Mouse (Mus musculus): Measurements from ENCODE around the gene Pik3ap1. TPM values are rescaled to one million over a fixed set of nuclear protein-coding genes. Genes with fewer than 3 reads are reported as not detected.
A peak's percentile ranks its signal among the peaks of the same experiment; 100 is the strongest.

Pik3ap1 gene
- total RNA-seq, 2 experiments from 2014 or later: 23.5 to 26.5 TPM

DNA sequence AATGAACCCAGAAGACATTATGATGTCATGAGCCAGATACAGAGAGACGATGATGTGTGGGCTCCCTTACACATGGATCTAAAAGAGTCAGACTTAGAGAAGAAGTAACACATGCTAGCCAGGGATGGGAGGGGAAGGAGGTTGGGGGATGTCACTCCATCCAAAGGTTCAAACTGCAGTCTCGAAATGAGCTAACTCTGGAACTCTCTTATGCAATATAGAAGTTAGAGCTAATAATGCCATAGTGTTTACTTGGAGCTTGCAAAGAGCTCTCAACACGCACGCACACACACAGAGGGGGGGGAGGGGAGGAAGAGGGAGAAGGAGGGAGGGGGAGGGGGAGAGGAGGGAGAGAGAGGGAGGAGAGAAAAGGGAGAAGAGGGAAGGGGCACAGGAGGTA, 13.5 kb downstream of the Pik3ap1 start:
- 0 out of 2 replicates have a peak, but pooled peaks have one; percentile 10 for ATAC-seq (replicated peaks; ENCODE audit: poor library complexity)

DNA sequence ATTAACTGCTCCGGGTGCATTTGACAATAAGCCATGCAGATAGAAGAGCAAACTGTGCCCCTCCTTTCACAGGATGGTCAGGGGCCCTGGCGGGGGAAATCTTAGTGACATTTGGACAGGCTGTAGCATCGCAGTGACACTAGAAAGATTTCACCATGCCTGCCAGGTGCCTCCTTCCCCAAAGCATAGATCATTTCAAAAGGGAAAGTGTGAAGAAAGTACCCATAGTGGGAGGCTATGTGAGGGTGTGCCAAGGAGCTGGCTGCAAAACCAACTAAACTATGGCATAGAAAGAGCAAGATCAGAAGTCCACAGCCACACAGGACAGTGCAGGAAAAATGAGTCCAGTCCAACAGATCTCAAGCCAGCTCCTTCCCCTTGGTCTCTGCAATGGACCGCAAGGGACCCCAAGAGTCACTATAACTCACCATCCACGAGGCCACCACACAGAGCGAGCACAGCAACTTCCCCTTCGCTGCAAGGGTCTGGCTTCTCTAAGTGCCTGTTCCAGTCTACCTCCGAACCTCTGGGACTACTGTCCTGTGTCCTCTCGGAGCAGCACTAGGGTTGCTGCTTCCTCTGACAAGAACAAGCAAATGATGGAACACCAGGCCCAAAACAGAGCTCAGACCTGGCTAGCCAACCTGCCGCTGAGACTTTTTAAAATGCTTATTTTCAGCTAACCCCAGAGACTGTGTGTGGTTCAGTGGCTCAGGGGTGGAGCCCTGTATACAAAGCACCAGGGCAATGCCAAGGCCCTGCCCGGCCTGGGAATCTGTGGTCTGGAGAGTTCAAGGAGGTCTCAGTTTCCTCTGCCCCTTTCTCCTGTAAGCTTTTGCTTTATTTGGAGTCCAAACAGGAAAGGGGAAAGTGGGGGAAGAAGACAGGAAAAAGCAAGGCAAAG, 15.1 kb downstream of the Pik3ap1 start:
- ATAC-seq (replicated peaks; ENCODE audit: poor library complexity): peak; percentile 76

DNA sequence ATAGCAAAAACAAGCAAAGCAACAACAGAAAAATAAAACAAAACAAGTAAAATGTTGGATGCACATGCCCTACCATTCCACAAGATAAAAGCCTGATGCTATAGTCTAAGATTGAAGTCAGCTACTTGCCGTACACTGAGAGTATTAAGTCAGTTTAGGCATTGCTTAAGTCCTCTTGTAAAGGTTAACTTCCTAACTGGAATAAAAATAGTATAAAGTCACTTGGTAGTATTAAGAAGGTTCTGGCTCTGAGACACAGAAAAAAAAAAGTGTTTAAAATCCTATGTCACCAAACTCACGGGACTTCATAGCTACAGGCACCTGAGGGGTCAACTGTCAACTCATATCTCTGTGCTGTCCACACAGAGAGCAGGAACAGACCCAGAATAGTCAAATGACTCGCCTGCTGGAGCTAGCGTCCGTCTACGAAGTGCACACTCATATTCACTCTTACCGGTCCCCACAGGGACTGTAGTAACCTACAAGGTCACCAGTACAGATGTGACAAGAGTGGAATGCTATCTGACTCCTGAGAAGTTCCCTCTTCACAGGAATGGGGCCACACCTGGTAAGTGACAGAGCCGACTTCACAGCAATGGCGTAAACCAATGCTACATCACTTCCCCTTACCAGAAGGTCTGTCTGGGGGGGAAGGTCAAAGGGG, 17.9 kb downstream of the Pik3ap1 start:
- peak; percentile 40 for ATAC-seq (replicated peaks; ENCODE audit: poor library complexity)

- ATAC-seq (replicated peaks; ENCODE audit: poor library complexity): no peak
These were observed 18.6 kb downstream of the Pik3ap1 start for GRCm38 (mm10) chr19:41366192-41366853.

GRCm38 (mm10) chr19:41365570-41365969, 19.3 kb downstream of the Pik3ap1 start:
- no peak for ATAC-seq (replicated peaks; ENCODE audit: poor library complexity)

GRCm38 (mm10) chr19:41364509-41364908, 20.4 kb downstream of the Pik3ap1 start:
- ATAC-seq (replicated peaks; ENCODE audit: poor library complexity): no peak

DNA sequence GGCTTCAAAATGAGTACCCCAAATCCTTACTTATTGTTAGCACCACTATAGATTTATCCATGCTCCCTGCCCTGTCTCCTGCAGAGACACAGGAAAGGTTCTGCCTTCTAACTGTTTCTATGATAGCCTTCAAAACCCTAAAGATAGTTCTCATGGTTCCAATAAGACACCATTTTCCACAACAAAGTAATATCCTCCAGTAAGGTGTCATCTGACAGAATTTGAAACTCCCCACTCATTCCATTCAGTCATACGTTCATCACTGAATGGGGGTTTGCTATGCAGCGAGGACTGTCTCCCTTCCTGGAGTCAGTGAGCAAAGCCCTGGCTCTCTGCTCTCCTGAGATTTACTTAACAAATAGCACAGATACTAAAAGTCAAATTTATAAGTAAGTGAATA, 21.9 kb downstream of the Pik3ap1 start:
- no peak for ATAC-seq (replicated peaks; ENCODE audit: poor library complexity)

GRCm38 (mm10) chr19:41360459-41360858, 24.4 kb downstream of the Pik3ap1 start:
- ATAC-seq (replicated peaks; ENCODE audit: poor library complexity): peak; percentile 58

- ATAC-seq (replicated peaks; ENCODE audit: poor library complexity): peak; percentile 83
These were observed 30.5 kb downstream of the Pik3ap1 start for GRCm38 (mm10) chr19:41354287-41354951.

- no peak for ATAC-seq (replicated peaks; ENCODE audit: poor library complexity)
These were observed 35.3 kb downstream of the Pik3ap1 start for GRCm38 (mm10) chr19:41349624-41350023.

- no peak for ATAC-seq (replicated peaks; ENCODE audit: poor library complexity)
These were observed 36.7 kb downstream of the Pik3ap1 start for GRCm38 (mm10) chr19:41348161-41348560.

- no peak for ATAC-seq (replicated peaks; ENCODE audit: poor library complexity)
These were observed 37.6 kb downstream of the Pik3ap1 start for GRCm38 (mm10) chr19:41347326-41347725.

- no peak for ATAC-seq (replicated peaks; ENCODE audit: poor library complexity)
These were observed 38.6 kb downstream of the Pik3ap1 start for GRCm38 (mm10) chr19:41346099-41346850.

DNA sequence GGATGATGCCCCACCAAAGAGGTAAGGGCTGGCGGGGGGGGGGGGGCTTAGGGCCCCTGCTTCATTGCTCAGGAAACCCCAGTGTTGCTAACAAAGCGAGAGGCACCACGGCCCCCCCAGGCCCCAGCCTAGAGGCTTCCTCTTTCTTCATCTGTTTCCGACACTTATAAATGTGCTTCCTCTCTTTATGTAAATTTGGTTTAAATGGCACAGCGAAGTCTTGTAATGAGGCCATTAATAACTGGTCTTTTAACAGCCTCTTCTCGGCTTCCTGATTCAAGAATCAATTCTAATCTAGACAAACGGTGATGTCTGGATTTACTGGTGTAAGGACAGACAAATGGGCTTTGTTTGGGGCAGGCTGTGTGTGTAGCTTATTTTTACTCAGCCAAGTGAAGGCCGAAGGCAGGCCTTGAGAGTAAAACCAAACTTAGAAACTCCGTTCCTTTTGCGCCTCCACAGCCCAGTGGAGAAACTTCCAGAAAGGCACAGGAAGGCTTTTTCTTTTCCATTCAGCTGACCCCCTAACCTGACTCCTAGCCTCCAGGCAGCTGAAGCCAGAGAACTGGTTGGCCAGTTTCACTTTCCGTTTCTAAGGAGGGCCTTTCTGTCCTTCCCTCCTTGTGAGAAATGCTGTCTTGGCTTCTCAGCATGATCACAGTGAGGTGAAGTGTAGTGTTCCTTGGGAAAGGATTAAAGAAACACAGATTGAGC, 39.7 kb downstream of the Pik3ap1 start:
- ATAC-seq (replicated peaks; ENCODE audit: poor library complexity): peak; percentile 82

DNA sequence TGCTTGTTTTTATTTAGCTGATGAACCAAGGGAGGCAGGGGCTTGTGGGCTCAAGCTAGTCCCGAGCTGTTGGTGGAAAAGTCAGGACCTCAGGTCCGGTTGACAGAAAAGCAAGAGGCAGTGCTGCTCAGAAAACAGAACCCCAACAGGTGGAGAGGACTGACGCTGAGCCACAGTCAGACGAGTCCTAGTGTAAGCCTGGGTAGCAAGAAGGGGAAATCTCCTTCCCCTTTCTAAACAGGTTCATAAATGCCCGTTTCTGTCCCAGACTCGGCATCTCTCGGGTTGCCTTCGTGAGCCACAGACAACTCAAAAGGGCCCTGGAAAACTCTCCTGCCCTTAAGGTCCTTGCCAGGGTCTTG, 40.3 kb downstream of the Pik3ap1 start:
- ATAC-seq (replicated peaks; ENCODE audit: poor library complexity): peak; percentile 44

- no peak for ATAC-seq (replicated peaks; ENCODE audit: poor library complexity)
These were observed 42.3 kb downstream of the Pik3ap1 start for GRCm38 (mm10) chr19:41342592-41343090.

DNA sequence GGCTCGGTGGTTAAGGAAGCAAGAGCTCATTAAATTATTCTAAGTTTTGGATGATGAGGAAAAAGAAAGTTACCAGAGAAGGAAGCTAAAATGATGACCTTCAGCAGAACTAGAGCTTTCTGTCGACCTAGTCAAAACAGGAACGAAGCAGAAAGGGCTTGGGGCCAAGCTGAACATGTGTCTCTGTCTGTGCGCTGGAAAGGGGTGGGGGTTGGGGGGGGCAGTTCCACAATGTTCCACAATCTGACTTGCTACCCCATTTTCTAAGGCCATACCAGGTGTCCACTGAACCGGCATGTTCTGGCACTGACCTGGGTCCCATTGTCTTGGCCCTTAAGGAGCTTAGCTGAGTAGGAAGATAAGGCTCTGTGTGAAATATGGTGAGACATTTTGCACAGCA, 43.2 kb downstream of the Pik3ap1 start:
- ATAC-seq (replicated peaks; ENCODE audit: poor library complexity): no peak

DNA sequence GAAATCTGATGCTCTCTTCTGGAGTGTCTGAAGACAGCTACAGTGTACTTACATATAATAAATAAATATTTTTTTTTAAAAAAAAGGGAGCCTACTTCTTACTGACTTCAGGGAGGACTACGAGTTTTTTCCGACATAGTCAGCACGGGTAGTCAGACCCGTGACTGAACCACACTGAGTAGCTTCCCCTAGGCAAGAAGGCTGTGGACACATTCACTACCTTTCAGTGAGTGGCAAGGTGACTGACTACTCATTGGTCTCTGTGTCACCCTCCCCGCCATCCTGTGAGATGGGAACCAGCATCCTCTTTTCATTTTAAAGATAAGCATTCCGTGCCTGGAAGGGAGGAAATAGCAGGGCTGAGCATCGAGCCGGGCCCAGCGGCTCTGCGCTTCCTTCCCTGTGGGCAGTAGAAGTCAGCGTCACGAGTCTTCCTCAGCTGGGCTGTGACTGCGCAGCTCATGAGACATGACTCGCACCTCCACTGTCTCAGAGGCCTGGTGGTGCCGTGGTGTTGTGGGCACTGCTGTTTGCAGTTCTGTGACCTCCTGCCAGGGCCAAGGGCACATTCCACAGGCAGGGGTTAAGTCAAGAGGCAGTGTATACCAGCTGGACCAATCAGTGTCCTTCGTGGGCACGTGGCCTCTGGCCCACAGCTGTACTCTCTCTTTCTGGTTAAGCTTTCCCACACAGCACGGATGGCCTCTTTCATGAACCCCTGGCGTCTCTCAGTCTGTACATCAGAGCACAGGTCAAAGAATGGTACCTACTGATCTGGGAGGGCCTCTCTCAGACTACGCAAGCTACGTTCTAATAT, 45.7 kb downstream of the Pik3ap1 start:
- ATAC-seq (replicated peaks; ENCODE audit: poor library complexity): peak; percentile 89

GRCm38 (mm10) chr19:41338379-41338778, 46.5 kb downstream of the Pik3ap1 start:
- ATAC-seq (replicated peaks; ENCODE audit: poor library complexity): no peak

All from megakaryocyte progenitor cell, adult 5-6 weeks (primary cell).